Mouse (Mus musculus): ENCODE data around the gene Megf11.

Gene Megf11

GRCm38 (mm10) chr9:64568467-64569260 is 183.2 kb downstream of the Megf11 start:
- DNase-seq: no peak

- no peak for DNase-seq
These were observed 185.0 kb downstream of the Megf11 start for GRCm38 (mm10) chr9:64570448-64570847.

GRCm38 (mm10) chr9:64571091-64571490 is 185.7 kb downstream of the Megf11 start:
- no peak for DNase-seq

- no peak for DNase-seq
These were observed 187.3 kb downstream of the Megf11 start for GRCm38 (mm10) chr9:64572629-64573190.

GRCm38 (mm10) chr9:64575658-64576057 is 190.2 kb downstream of the Megf11 start:
- DNase-seq: no peak

- DNase-seq: no peak
These were observed 190.9 kb downstream of the Megf11 start for GRCm38 (mm10) chr9:64576143-64576878.

- DNase-seq: no peak
These were observed 191.7 kb downstream of the Megf11 start for GRCm38 (mm10) chr9:64577156-64577555.

- no peak for DNase-seq
These were observed 192.6 kb downstream of the Megf11 start for GRCm38 (mm10) chr9:64578014-64578413.

GRCm38 (mm10) chr9:64579306-64579705 is 193.9 kb downstream of the Megf11 start:
- no peak for DNase-seq

GRCm38 (mm10) chr9:64586292-64586691 is 200.9 kb downstream of the Megf11 start:
- no peak for DNase-seq

GRCm38 (mm10) chr9:64587991-64588390 is 202.6 kb downstream of the Megf11 start:
- no peak for DNase-seq

GRCm38 (mm10) chr9:64590634-64591041 is 205.2 kb downstream of the Megf11 start:
- DNase-seq: no peak

GRCm38 (mm10) chr9:64591436-64591835 is 206.0 kb downstream of the Megf11 start:
- DNase-seq: no peak

GRCm38 (mm10) chr9:64594442-64594841 is 209.0 kb downstream of the Megf11 start:
- no peak for DNase-seq

GRCm38 (mm10) chr9:64598427-64598826 is 213.0 kb downstream of the Megf11 start:
- no peak for DNase-seq

- DNase-seq: no peak
These were observed 215.3 kb downstream of the Megf11 start for GRCm38 (mm10) chr9:64600731-64601130.

GRCm38 (mm10) chr9:64602895-64603294 is 217.5 kb downstream of the Megf11 start:
- no peak for DNase-seq

- no peak for DNase-seq
These were observed 218.8 kb downstream of the Megf11 start for GRCm38 (mm10) chr9:64604217-64604711.

GRCm38 (mm10) chr9:64605077-64605714 is 219.8 kb downstream of the Megf11 start:
- DNase-seq: no peak

GRCm38 (mm10) chr9:64605735-64606349 is 220.4 kb downstream of the Megf11 start:
- no peak for DNase-seq

GRCm38 (mm10) chr9:64607049-64607448 is 221.6 kb downstream of the Megf11 start:
- no peak for DNase-seq

GRCm38 (mm10) chr9:64609546-64609945 is 224.1 kb downstream of the Megf11 start:
- no peak for DNase-seq

Measured in thymus, postnatal 14 days (tissue).